Mouse (Mus musculus) lung, postnatal 0 days (tissue): ENCODE results near the gene Tnfsf10. TPM values are rescaled to one million over a fixed set of nuclear protein-coding genes. Genes with fewer than 3 reads are reported as not detected.
A peak's percentile ranks its signal among the peaks of the same experiment; 100 is the strongest.

Experiments
- ATAC-seq: fragments of 200-750 bp; cut with Nextera tagmentation; 2 replicates; pipeline ENCODE4 v1.8.0; 2017; ENCODE audit warnings: moderate library complexity
- DNase-seq: peaks from one replicate; pipeline ENCODE4 v3.0.0-alpha.2; 2016; ENCODE audit warnings: low spot score
- H3K27ac ChIP-seq: fragments of 300-500 bp; sonication (generic); 2 replicates; pipeline ENCODE4 v1.5.1; 2014; ENCODE audit warnings: antibody characterized with exemption, mild to moderate bottlenecking, low read length, mixed read lengths
- H3K27me3 ChIP-seq: fragments of 300-500 bp; sonication (generic); replicated peaks from 2 replicates; pipeline ENCODE4 v1.6.1; 2014; ENCODE audit warnings: low read length, mixed read lengths; ENCODE audit not compliant: insufficient read depth
- H3K36me3 ChIP-seq: fragments of 300-500 bp; sonication (generic); 2 replicates; pipeline ENCODE4 v1.6.1; 2014; ENCODE audit warnings: low read length, mixed read lengths; ENCODE audit not compliant: insufficient read depth
- H3K4me1 ChIP-seq: fragments of 300-500 bp; sonication (generic); 2 replicates; pipeline ENCODE4 v1.6.1; 2014; ENCODE audit warnings: antibody characterized with exemption, low read depth, low read length, mixed read lengths; ENCODE audit not compliant: insufficient read depth
- H3K4me2 ChIP-seq: fragments of 300-500 bp; sonication (generic); replicated peaks from 2 replicates; pipeline ENCODE4 v1.6.1; 2014; ENCODE audit warnings: low read depth, mild to moderate bottlenecking, low read length, moderate library complexity, mixed read lengths
- H3K4me3 ChIP-seq: fragments of 300-500 bp; sonication (generic); 2 replicates; pipeline ENCODE4 v1.5.1; 2014; ENCODE audit warnings: low read depth, low read length
- H3K9ac ChIP-seq: fragments of 300-500 bp; sonication (generic); replicated peaks from 2 replicates; pipeline ENCODE4 v1.6.1; 2014; ENCODE audit warnings: low read depth, mild to moderate bottlenecking
- H3K9me3 ChIP-seq: fragments of 300-500 bp; sonication (generic); 2 replicates; pipeline ENCODE4 v1.6.1; 2016; ENCODE audit warnings: low read length, mixed read lengths
- CTCF ChIP-seq: IDR thresholded peaks from 2 replicates; pipeline ENCODE4 v1.5.1; 2016; ENCODE audit warnings: antibody characterized with exemption, mild to moderate bottlenecking
- EP300 ChIP-seq: IDR thresholded peaks from 2 replicates; pipeline ENCODE4 v1.6.1; 2016; ENCODE audit warnings: antibody characterized with exemption, mild to moderate bottlenecking, control low read depth
- WGBS: fragments of 180-500 bp; shearing (Covaris S2); extraction: QIAGEN DNeasy Blood & Tissue Kit; methylation state at CpG from one replicate; pipeline ENCODE4 v1.1.7; 2014; 5-methylcytosine and 5-hydroxymethylcytosine counted together
- polyA plus RNA-seq: library from polyadenylated mRNA; unstranded; fragments of >200 nt; fragmentation: Nextera tagmentation; extraction: Ambion mirVana; gene quantifications from 2 replicates; pipeline ENCODE4 v1.2.1, GENCODE M21; 2015

Tnfsf10 gene
- polyA plus RNA-seq, 1 experiment from 2014 or later = 8.1 TPM

DNA sequence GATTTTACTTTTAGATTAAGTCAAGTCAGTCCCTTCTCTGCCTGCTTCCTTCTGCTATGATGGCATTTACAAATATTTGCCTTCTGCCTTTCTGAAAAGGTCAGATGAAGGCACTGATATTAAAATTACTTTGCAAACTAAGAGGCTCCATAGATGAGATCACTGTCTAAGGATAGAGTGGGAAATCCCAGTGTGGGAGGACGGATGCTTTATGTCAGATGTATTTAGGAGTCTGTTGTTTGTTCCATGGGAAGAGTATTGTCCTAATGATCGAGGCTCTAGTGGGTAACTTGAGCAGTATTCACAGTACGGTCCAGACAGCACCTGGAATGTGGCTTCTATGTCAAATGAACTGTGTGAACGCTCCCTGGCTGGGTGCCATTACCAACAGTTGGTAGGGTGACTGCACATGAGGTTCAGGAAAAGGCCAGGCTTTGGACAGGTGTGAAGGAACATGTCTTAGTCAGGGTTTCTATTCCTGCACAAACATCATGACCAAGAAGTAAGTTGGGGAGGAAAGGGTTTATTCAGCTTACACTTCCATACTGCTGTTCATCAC is 9.9 kb downstream of the Tnfsf10 start:
- TF ChIP-seq EP300 = 0 out of 2 replicates have a peak, but pooled peaks have one; percentile 14
- no peak for TF ChIP-seq CTCF
- DNase-seq = no peak
- no peaks in the 10 kb centered on the region for H3K27me3 ChIP-seq
- no peaks in the 10 kb centered on the region for H3K9me3 ChIP-seq
- H3K27ac ChIP-seq = no peak overlapping the region
- H3K4me2 ChIP-seq = no peak overlapping the region
- no peaks in the 10 kb centered on the region for H3K4me1 ChIP-seq
- H3K4me3 ChIP-seq = no peak overlapping the region
- no peak overlapping the region for H3K9ac ChIP-seq
- no peaks in the 10 kb centered on the region for H3K36me3 ChIP-seq
- 28% methylated on average over 4 of the region's 4 CpGs for WGBS
- ATAC-seq = peak; percentile 52

GRCm38 (mm10) chr3:27330706-27331105 is 13.9 kb downstream of the Tnfsf10 start:
- no peak overlapping the region for H3K4me2 ChIP-seq
- no peaks in the 10 kb centered on the region for H3K4me1 ChIP-seq
- TF ChIP-seq CTCF (no peak), EP300 (no peak)
- H3K27ac ChIP-seq = no peak overlapping the region
- H3K9me3 ChIP-seq = no peaks in the 10 kb centered on the region
- H3K9ac ChIP-seq = no peak overlapping the region
- H3K36me3 ChIP-seq = no peaks in the 10 kb centered on the region
- 90% methylated on average over 5 of the region's 5 CpGs for WGBS
- ATAC-seq = no peak
- no peak for DNase-seq
- no peaks in the 10 kb centered on the region for H3K27me3 ChIP-seq
- H3K4me3 ChIP-seq = no peak overlapping the region

- H3K9ac ChIP-seq = no peak overlapping the region
- no peak overlapping the region for H3K4me2 ChIP-seq
- no peaks in the 10 kb centered on the region for H3K4me1 ChIP-seq
- H3K27ac ChIP-seq = no peak overlapping the region
- 27% methylated on average over 6 of the region's 6 CpGs for WGBS
- ATAC-seq = no peak
- no peaks in the 10 kb centered on the region for H3K36me3 ChIP-seq
- peak; percentile 64 for TF ChIP-seq CTCF
- no peak for TF ChIP-seq EP300
- no peaks in the 10 kb centered on the region for H3K27me3 ChIP-seq
- no peaks in the 10 kb centered on the region for H3K9me3 ChIP-seq
- peak; percentile 72 for DNase-seq
- no peak overlapping the region for H3K4me3 ChIP-seq
Observed at GRCm38 (mm10) chr3:27338437-27338836, 21.6 kb downstream of the Tnfsf10 start.

GRCm38 (mm10) chr3:27338887-27339286 is 22.1 kb downstream of the Tnfsf10 start:
- no peaks in the 10 kb centered on the region for H3K36me3 ChIP-seq
- no peaks in the 10 kb centered on the region for H3K4me1 ChIP-seq
- no peaks in the 10 kb centered on the region for H3K9me3 ChIP-seq
- no peak overlapping the region for H3K9ac ChIP-seq
- TF ChIP-seq CTCF = no peak
- no peak for TF ChIP-seq EP300
- no peak for ATAC-seq
- DNase-seq = no peak
- no peak overlapping the region for H3K4me2 ChIP-seq
- no peak overlapping the region for H3K4me3 ChIP-seq
- H3K27ac ChIP-seq = no peak overlapping the region
- H3K27me3 ChIP-seq = no peaks in the 10 kb centered on the region
- 71% methylated on average over 3 of the region's 3 CpGs for WGBS

DNA sequence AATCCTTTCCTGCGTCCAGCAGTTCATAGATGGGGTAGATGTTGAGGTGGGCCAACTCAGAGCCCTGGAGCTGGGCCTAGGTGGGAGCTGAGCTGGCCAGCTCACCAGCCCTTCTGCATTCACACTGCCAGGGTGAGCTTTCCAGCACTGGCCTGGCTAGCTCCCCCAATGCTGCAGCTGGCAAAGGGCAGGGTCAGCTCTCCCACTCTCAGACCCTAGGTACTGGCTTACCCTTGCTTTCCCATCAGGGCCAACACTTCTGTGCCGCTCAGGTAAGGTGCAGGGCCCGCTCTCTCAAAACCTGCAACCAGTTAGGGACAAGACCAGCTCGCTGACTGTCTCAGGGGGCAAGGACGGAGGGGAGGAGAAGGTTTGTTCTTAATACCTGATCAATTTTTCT is 23.9 kb downstream of the Tnfsf10 start:
- no peak overlapping the region for H3K27ac ChIP-seq
- TF ChIP-seq EP300 (no peak), CTCF (no peak)
- ATAC-seq = no peak

GRCm38 (mm10) chr3:27342462-27342861 is 25.6 kb downstream of the Tnfsf10 start:
- ATAC-seq (no peak), DNase-seq (no peak)
- Histone ChIP-seq H3K9me3 (no peaks in the 10 kb centered on the region), H3K4me3 (no peak overlapping the region), H3K4me1 (no peaks in the 10 kb centered on the region), H3K9ac (no peak overlapping the region), H3K4me2 (no peak overlapping the region), H3K27me3 (no peaks in the 10 kb centered on the region), H3K36me3 (no peaks in the 10 kb centered on the region), H3K27ac (no peak overlapping the region)
- WGBS = 60% methylated on average over 6 of the region's 6 CpGs
- TF ChIP-seq EP300 = no peak
- no peak for TF ChIP-seq CTCF

More for the DNA sequence above, 23.9 kb downstream of the Tnfsf10 start:
- Histone ChIP-seq H3K9me3 (no peaks in the 10 kb centered on the region), H3K9ac (no peak overlapping the region), H3K4me3 (no peak overlapping the region), H3K36me3 (no peaks in the 10 kb centered on the region), H3K4me1 (no peaks in the 10 kb centered on the region), H3K4me2 (no peak overlapping the region), H3K27me3 (no peaks in the 10 kb centered on the region)
- WGBS = 91% methylated on average over 5 of the region's 5 CpGs
- DNase-seq = no peak

DNA sequence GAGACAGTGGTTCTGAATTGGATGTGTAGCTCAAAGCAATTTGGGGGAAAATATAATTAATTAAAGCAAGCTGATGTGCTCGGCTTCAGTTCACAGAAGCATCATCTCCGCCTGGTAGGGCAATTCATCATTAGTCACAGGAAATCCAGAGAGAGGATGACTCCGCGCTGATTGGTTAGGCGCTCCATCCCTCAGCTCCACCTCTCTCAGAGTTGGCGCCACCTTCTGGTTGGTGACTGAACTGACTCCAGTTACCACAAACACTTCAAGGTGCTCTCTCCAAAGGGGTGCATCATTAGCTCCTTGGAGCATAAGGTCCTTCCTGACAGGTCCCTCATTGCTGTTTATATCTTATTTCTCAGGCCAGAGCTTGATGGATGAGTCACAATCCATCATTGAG is 28.7 kb downstream of the Tnfsf10 start:
- TF ChIP-seq EP300 (no peak), CTCF (peak; percentile 72)
- H3K27ac ChIP-seq = no peak overlapping the region
- H3K36me3 ChIP-seq = no peaks in the 10 kb centered on the region
- no peak overlapping the region for H3K4me3 ChIP-seq
- H3K9ac ChIP-seq = no peak overlapping the region
- DNase-seq = peak; percentile 54
- H3K9me3 ChIP-seq = no peaks in the 10 kb centered on the region
- ATAC-seq = no peak
- no peak overlapping the region for H3K4me2 ChIP-seq
- WGBS = 43% methylated on average over 6 of the region's 6 CpGs
- H3K4me1 ChIP-seq = no peaks in the 10 kb centered on the region
- no peaks in the 10 kb centered on the region for H3K27me3 ChIP-seq
